Mouse (Mus musculus) heart, embryonic 12.5 days (tissue): Measurements from ENCODE around the gene Plekhm1. TPM values are rescaled to one million over a fixed set of nuclear protein-coding genes. Genes with fewer than 3 reads are reported as not detected.

Experiments used
- ATAC-seq: fragments of 200-750 bp; cut with Nextera tagmentation; 2 replicates; pipeline ENCODE4 v1.8.0; 2017; ENCODE audit warnings: moderate TSS enrichment, moderate library complexity; ENCODE audit not compliant: insufficient number of reproducible peaks, low FRiP score
- H3K27ac ChIP-seq: fragments of 300-500 bp; sonication (generic); 2 replicates; pipeline ENCODE4 v1.5.1; 2016; ENCODE audit warnings: mild to moderate bottlenecking, moderate library complexity; ENCODE audit not compliant: poor library complexity, severe bottlenecking
- H3K27me3 ChIP-seq: fragments of 300-500 bp; sonication (generic); replicated peaks from 2 replicates; pipeline ENCODE4 v1.6.1; 2016; ENCODE audit warnings: mild to moderate bottlenecking, moderate library complexity
- H3K36me3 ChIP-seq: fragments of 300-500 bp; sonication (generic); 2 replicates; pipeline ENCODE4 v1.6.1; 2016; ENCODE audit warnings: mild to moderate bottlenecking, moderate library complexity
- H3K4me1 ChIP-seq: fragments of 300-500 bp; sonication (generic); replicated peaks from 2 replicates; pipeline ENCODE4 v1.6.1; 2016; ENCODE audit warnings: mild to moderate bottlenecking
- H3K4me2 ChIP-seq: fragments of 300-500 bp; sonication (generic); 2 replicates; pipeline ENCODE4 v1.6.1; 2016; ENCODE audit warnings: mild to moderate bottlenecking, moderate library complexity
- H3K4me3 ChIP-seq: fragments of 300-500 bp; sonication (generic); 2 replicates; pipeline ENCODE4 v1.5.1; 2016; ENCODE audit warnings: mild to moderate bottlenecking
- H3K9ac ChIP-seq: fragments of 300-500 bp; sonication (generic); 2 replicates; pipeline ENCODE4 v1.6.1; 2016; ENCODE audit warnings: mild to moderate bottlenecking, moderate library complexity
- H3K9me3 ChIP-seq: fragments of 300-500 bp; sonication (generic); replicated peaks from 2 replicates; pipeline ENCODE4 v1.6.1; 2016; ENCODE audit warnings: mild to moderate bottlenecking, moderate library complexity
- WGBS: fragments of 180-500 bp; shearing (Covaris S2); methylation state at CpG from one replicate; pipeline ENCODE4 v1.1.7; 2016; 5-methylcytosine and 5-hydroxymethylcytosine counted together
- polyA plus RNA-seq: library from polyadenylated mRNA; unstranded; fragments of >200 nt; fragmentation: Nextera tagmentation; extraction: Ambion mirVana; gene quantifications from 2 replicates; pipeline ENCODE4 v1.2.1, GENCODE M21; 2016

Plekhm1 gene
- polyA plus RNA-seq, 1 experiment from 2014 or later = 7.5 TPM

DNA sequence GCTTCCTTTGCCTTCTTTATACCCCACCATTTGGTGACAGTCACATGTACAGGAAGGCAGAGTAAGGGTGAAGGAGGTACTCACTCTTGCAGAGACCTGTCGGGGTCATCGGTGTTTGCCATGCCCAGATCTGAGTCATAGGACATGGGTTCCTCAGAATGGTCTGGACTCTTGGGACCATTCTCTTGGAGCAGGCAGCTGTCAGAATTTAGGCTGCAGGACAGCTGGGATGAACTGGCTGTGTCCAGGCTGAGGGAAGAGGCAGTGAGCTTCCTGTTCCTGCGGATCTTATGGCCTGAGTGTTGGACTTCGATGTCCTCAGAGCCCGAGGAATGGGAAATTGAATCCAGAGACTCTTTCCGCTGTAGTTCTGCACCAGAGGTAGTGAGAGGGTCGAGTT is 17.9 kb downstream of the Plekhm1 start:
- no peak for ATAC-seq
- Histone ChIP-seq H3K9ac (no peak overlapping the region), H3K9me3 (no peaks in the 10 kb centered on the region), H3K27me3 (no peaks in the 10 kb centered on the region), H3K4me3 (no peak overlapping the region), H3K27ac (no peak overlapping the region), H3K4me1 (no peaks in the 10 kb centered on the region), H3K36me3 (peaks cover 54% of the 10 kb centered on the region), H3K4me2 (no peak overlapping the region)
- 86% methylated on average over 7 of the region's 7 CpGs for WGBS

DNA sequence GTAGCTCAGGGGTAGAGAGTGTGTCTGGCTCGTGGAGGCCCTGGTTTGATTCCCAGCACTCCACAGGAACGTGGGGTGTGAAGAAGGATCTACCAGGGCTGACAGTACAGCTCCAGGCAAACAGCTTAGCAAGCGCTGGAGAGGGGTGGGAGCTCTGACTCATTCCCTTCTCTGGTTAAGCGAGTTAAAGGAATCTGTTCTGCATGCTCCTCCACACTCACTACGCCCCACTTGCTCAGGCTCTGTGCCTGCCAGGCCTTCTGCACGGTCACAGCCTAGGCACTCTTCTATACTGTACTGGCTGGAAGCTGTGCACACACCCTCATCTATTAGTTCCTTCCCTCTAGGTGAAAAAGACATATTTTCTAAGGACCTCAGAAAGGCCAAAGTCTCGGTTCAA is 18.5 kb downstream of the Plekhm1 start:
- WGBS = 83% methylated on average over 7 of the region's 7 CpGs
- Histone ChIP-seq H3K9ac (no peak overlapping the region), H3K4me2 (no peak overlapping the region), H3K4me3 (no peak overlapping the region), H3K9me3 (no peaks in the 10 kb centered on the region), H3K27me3 (no peaks in the 10 kb centered on the region), H3K27ac (no peak overlapping the region), H3K4me1 (no peaks in the 10 kb centered on the region), H3K36me3 (peaks cover 59% of the 10 kb centered on the region)
- no peak for ATAC-seq

DNA sequence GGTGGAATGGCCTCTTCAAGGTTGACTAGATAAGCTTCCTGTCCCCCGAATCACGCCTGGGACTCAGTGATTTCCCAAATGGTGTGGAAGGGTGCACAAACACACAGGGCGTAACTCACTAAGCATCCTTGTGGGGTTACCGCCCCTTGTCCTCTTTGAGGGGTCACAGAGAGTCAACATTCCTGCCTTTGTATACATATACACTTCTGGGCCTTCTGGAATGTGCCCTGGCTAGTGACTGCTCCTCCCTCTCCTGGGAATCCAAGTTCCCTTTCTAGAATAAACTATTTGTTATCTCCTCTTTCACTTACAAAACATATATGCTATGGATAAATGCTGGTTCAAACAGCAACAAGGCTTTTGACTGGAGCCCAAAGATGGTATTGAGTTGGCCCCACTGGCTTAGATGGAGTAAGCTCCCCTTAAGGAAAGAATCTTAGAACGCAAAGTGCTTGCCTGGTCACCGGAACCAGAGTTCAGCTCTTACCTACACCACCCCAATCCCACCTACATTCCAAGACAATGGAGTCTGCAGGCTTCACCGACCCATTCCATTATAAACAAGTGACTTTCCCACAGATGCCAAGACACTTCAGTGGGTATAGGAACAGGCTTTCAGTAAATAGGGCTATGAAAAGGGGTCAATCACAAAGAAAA is 24.5 kb downstream of the Plekhm1 start:
- H3K4me1 ChIP-seq = peaks cover 23% of the 10 kb centered on the region
- WGBS = 70% methylated on average over 7 of the region's 7 CpGs
- no peak overlapping the region for H3K27ac ChIP-seq
- no peak for ATAC-seq
- no peak overlapping the region for H3K4me2 ChIP-seq
- H3K36me3 ChIP-seq = peaks cover 33% of the 10 kb centered on the region
- H3K4me3 ChIP-seq = no peak overlapping the region
- H3K9me3 ChIP-seq = no peaks in the 10 kb centered on the region
- H3K9ac ChIP-seq = no peak overlapping the region
- H3K27me3 ChIP-seq = no peaks in the 10 kb centered on the region

DNA sequence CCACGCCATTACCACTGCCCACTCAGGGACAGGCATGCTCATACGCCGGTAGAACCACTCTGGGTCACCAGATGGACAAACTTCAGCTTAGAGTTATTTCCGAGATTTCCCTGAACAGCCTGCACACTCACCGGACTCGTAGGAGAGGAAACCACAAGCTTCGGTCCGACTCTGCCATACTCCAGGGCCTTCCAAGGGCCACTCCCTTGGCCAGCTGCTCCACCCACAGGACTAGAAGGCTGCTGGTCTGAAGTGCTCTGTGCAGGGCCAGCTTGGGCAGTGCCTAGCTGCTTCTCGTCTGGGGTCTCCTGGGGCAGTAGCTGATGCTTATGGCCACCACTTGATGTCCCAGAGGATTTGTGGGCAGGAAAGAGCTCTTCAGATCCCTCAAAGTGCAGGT is 25.7 kb downstream of the Plekhm1 start:
- no peak for ATAC-seq
- Histone ChIP-seq H3K4me1 (peaks cover 35% of the 10 kb centered on the region), H3K9me3 (no peaks in the 10 kb centered on the region), H3K36me3 (peaks cover 27% of the 10 kb centered on the region), H3K9ac (no peak overlapping the region), H3K27me3 (no peaks in the 10 kb centered on the region), H3K27ac (no peak overlapping the region), H3K4me3 (no peak overlapping the region), H3K4me2 (no peak overlapping the region)
- WGBS = 90% methylated on average over 9 of the region's 9 CpGs

DNA sequence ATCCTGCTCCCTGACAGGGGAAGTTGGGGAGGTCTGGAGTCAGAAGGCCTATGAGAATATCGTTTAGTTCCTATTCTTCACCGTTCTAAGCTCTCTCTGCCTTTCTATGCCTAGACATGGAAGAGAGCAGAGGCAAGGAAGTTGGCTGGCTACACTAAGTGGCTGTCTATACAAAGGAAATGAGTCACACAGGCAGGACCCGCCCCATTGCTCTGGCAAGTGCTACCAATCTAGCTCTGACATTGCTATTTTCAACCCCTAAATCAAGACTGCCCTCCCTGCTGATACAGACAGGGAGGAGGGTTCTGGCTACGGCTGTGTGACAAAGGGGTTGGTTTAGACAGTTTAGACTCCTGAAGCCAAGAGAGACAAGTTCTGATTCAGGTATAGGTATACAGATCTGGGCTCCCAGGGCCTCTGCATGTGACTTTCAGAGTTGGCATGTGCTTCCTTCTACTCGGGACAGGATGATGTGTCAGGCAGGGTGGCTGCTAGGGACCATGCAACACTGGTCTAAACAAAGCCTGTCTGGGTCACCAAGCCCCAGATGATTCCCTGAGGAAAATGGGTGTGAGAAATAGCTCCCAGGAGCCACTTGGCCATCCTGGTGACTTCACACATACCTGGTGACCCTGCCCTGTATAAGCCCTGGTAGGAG is 30.4 kb downstream of the Plekhm1 start:
- peak overlapping the region; percentile 91 for H3K27ac ChIP-seq
- peak; percentile 80 for ATAC-seq
- 27% methylated on average over 5 of the region's 5 CpGs for WGBS
- no peak overlapping the region for H3K9ac ChIP-seq
- H3K4me1 ChIP-seq = peaks cover 38% of the 10 kb centered on the region
- no peaks in the 10 kb centered on the region for H3K9me3 ChIP-seq
- H3K36me3 ChIP-seq = peaks cover 28% of the 10 kb centered on the region
- peak overlapping the region; percentile 14; the same call in 1 of the 2 replicates for H3K4me2 ChIP-seq
- no peaks in the 10 kb centered on the region for H3K27me3 ChIP-seq
- no peak overlapping the region for H3K4me3 ChIP-seq

DNA sequence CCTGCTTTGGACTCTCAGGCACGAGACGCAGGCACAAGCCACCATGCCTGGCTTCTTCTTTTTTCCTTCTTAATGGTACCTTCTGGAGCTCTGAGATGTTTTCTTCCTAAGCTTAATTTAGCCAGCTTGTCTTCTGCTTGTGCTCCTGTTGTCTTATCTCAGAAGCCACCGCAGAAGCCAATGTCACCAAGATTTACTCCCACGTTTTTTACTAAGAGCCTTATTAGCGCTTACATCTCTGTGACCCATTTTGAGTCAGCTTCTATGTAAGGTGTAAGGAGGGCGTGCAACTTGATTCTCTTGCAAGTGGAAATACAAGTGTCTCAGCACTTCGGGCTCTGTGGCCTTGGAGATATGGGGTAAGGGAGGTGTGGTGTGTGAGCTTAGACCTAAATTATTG is 31.0 kb downstream of the Plekhm1 start:
- Histone ChIP-seq H3K36me3 (peaks cover 28% of the 10 kb centered on the region), H3K27ac (peak overlapping the region; percentile 91), H3K9ac (no peak overlapping the region), H3K9me3 (no peaks in the 10 kb centered on the region), H3K27me3 (no peaks in the 10 kb centered on the region), H3K4me1 (peaks cover 38% of the 10 kb centered on the region), H3K4me2 (no peak overlapping the region), H3K4me3 (no peak overlapping the region)
- no peak for ATAC-seq
- WGBS = 70% methylated on average over 7 of the region's 7 CpGs

DNA sequence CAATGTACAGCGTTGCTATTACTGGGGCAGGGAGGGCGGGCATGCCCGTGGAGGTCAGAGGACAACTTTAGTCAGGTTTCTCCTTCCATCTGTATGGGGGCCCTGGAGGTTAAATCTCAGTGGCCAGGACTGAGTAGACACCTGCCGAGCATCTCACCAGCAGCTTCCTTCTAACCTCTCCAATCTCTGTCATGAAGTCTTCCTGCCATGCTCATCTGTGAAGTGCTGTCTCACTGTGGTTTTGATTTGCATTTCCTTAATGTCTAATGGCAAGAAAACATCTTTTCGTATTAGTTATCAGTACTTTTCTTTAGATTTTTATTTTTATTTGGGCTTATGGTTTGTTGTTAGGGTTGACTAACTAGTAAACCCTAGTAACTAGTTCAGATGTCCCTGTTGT is 32.0 kb downstream of the Plekhm1 start:
- Histone ChIP-seq H3K9me3 (no peaks in the 10 kb centered on the region), H3K36me3 (peaks cover 26% of the 10 kb centered on the region), H3K27ac (no peak overlapping the region), H3K4me2 (no peak overlapping the region), H3K27me3 (no peaks in the 10 kb centered on the region), H3K4me3 (no peak overlapping the region), H3K9ac (no peak overlapping the region), H3K4me1 (peaks cover 39% of the 10 kb centered on the region)
- 88% methylated on average over 5 of the region's 5 CpGs for WGBS
- ATAC-seq = no peak

DNA sequence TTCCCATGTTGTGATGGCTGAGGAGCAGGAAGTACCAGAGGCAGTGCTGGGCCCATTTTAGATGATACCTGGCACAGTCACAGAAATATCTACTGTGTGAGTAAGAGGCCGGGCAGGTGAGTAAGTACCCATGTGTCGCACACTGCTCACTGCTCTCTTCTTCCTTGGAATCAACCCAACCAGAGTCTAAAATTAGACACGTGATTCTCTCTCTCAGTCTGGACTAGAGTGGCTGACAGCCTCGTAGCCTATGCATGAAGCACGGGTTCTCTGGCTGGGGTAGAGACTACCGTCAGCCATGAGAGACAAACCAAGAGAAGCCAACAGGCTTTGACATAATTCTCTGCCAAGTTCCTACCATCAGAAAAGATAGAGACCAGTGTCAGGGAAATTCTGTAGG is 34.1 kb downstream of the Plekhm1 start:
- Histone ChIP-seq H3K9ac (no peak overlapping the region), H3K27me3 (no peaks in the 10 kb centered on the region), H3K36me3 (peaks cover 35% of the 10 kb centered on the region), H3K4me2 (no peak overlapping the region), H3K9me3 (no peaks in the 10 kb centered on the region), H3K27ac (no peak overlapping the region), H3K4me1 (peaks cover 34% of the 10 kb centered on the region), H3K4me3 (no peak overlapping the region)
- WGBS = 58% methylated on average over 6 of the region's 6 CpGs
- ATAC-seq = no peak

DNA sequence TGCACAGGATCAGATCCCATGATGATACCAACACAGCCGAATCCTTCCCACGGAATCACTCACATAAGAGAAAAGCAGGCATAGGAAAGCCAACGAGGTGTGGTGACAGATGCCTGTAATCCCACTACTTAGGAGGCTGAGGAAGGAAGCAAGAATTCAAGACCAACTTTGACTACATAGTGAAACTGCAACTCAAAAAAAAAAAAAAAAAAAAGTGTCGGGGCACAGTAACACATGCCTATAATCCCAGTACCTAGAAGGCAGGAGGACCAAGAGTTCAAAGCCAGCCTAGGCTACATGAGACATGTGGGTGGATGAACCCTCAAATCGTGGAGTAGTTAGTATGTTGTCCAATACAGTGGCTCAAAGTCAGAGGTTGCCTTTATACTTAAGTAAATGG is 36.7 kb downstream of the Plekhm1 start:
- no peak for ATAC-seq
- H3K36me3 ChIP-seq = peaks cover 40% of the 10 kb centered on the region
- no peaks in the 10 kb centered on the region for H3K9me3 ChIP-seq
- H3K4me1 ChIP-seq = peaks cover 17% of the 10 kb centered on the region
- no peak overlapping the region for H3K9ac ChIP-seq
- no peak overlapping the region for H3K4me2 ChIP-seq
- no peak overlapping the region for H3K4me3 ChIP-seq
- no peaks in the 10 kb centered on the region for H3K27me3 ChIP-seq
- WGBS = 83% methylated on average over 5 of the region's 5 CpGs
- H3K27ac ChIP-seq = no peak overlapping the region

DNA sequence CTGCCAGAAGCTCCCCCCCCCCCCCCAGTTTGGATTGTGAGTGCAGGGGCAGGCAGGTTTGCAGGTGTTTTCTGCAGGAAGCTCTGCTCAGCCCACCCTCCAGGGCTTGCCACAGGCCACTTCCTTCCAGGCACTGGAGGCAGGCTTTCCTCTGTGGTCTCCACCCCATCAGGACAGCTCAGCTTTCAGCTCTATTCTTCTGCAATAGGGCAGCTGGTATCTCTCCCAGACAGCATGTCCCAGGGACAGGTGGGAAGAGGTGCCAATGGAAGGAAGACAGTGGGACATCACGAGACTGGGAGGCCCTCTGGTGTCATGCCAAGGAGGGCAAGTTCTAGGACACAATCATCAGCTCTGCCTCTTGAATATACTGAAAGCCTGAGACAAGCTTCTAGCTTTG is 37.2 kb downstream of the Plekhm1 start:
- H3K9me3 ChIP-seq = no peaks in the 10 kb centered on the region
- no peak for ATAC-seq
- peaks cover 46% of the 10 kb centered on the region for H3K36me3 ChIP-seq
- WGBS = 50% methylated on average over 1 of the region's 1 CpGs
- no peak overlapping the region for H3K4me2 ChIP-seq
- no peak overlapping the region; the same call in 1 of the 2 replicates for H3K9ac ChIP-seq
- no peak overlapping the region for H3K4me3 ChIP-seq
- H3K27me3 ChIP-seq = no peaks in the 10 kb centered on the region
- H3K27ac ChIP-seq = no peak overlapping the region
- peaks cover 17% of the 10 kb centered on the region; the same call in 1 of the 2 replicates for H3K4me1 ChIP-seq

DNA sequence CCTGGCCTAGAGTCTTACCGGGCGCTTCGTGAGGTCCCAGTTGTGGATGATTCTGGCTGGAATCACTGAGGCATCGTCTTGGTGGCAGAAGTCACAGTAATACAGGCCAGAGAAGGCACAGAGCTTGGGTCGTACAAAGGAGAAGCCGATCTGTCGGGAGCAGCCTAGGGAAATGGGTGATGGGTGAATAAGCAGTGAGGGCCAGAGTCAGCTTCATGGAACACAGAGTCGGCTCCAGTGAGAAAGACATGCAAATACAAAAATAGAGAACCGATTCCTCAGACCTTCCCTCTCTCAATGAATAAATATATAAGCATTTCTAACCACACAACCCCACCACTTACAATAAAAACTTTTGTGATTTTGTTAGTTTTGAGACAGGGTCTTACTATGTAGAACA is 38.6 kb downstream of the Plekhm1 start:
- Histone ChIP-seq H3K9ac (no peak overlapping the region), H3K4me3 (no peak overlapping the region), H3K27me3 (no peaks in the 10 kb centered on the region), H3K4me2 (no peak overlapping the region), H3K4me1 (peaks cover 17% of the 10 kb centered on the region; the same call in 1 of the 2 replicates), H3K27ac (no peak overlapping the region), H3K36me3 (peaks cover 47% of the 10 kb centered on the region), H3K9me3 (no peaks in the 10 kb centered on the region)
- WGBS = 92% methylated on average over 9 of the region's 9 CpGs
- ATAC-seq = no peak
